Mouse (Mus musculus): ENCODE measurements around the gene Evx2. TPM values are rescaled to one million over a fixed set of nuclear protein-coding genes. Genes with fewer than 3 reads are reported as not detected.

The Evx2 gene
- total and polyA plus RNA-seq, 2 experiments from 2014 or later: not detected

DNA sequence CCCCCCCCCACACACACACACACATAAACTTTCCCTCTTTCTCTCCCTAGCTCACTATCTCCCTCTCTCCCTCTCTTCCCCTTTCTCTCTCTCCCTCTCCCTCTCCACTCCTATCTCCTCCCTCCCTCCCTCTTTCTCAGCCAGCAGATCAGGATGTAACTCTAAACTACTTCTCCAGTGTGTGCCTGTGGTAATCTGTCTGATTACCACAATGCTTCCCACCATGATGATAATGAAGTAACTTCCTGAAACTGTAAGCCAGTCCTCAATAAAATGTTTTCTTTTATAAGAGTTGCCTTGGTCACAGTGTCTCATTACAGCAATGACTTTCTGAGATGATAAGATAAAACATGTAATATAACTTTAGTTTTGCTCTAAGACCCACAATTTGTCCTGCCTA, 50.0 kb downstream of the Evx2 start:
- no peaks in the 10 kb centered on the region for H3K36me3 ChIP-seq (ENCODE audit: insufficient read depth)
- no peaks in the 10 kb centered on the region for H3K4me1 ChIP-seq (ENCODE audit: insufficient read depth)
- no peak overlapping the region for H3K4me3 ChIP-seq (ENCODE audit: low read depth, low read length)
- H3K4me2 ChIP-seq (ENCODE audit: low read depth): no peak overlapping the region
- H3K27me3 ChIP-seq (ENCODE audit: insufficient read depth, low read length): no peaks in the 10 kb centered on the region
- no peak overlapping the region for H3K27ac ChIP-seq (ENCODE audit: low read depth, low read length)
- TF ChIP-seq CTCF (IDR thresholded peaks at IDR 0.05; ENCODE audit: low read depth): no peak
- H3K9me3 ChIP-seq (ENCODE audit: low read length): no peaks in the 10 kb centered on the region
- H3K9ac ChIP-seq: no peak overlapping the region
- ATAC-seq (no peak), DNase-seq (no peak)

DNA sequence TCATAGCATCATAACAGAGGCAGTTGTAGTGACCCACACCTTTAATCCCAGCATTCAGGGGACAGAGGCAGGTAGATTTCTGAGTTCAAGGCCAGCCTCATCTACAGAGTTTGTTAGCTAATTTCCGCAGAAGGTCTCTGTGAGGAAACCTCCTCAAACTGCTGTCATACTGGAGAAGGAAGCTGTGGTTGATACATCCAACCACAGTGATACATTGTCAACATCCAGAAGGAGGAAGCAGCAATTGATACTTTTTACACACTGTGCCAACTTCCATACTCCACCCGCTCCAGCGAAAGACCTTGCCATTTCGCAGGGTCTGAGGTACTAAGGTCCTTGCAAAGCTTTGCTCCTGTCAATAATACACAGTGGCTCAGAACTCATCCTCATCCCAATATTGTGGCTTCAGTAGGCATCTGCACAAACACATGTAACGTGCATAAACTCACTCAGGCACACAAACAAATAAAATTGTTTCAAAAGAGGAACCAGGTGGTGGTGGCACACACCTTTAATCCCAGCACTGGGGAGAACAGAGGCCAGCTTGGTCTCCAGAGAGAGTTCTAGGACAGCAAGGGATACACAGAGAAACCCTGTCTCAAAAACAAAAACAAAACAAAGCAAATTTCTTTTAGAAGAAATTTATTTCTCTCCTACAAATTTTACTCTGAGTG, 53.1 kb downstream of the Evx2 start:
- Histone ChIP-seq H3K9ac (no peak overlapping the region), H3K4me2 (ENCODE audit: low read depth) (no peak overlapping the region), H3K4me1 (ENCODE audit: insufficient read depth) (no peaks in the 10 kb centered on the region), H3K36me3 (ENCODE audit: insufficient read depth) (no peaks in the 10 kb centered on the region), H3K4me3 (ENCODE audit: low read depth, low read length) (no peak overlapping the region), H3K27me3 (ENCODE audit: insufficient read depth, low read length) (no peaks in the 10 kb centered on the region), H3K9me3 (ENCODE audit: low read length) (no peaks in the 10 kb centered on the region), H3K27ac (ENCODE audit: low read depth, low read length) (no peak overlapping the region)
- 86% methylated on average over 5 of the region's 5 CpGs for WGBS
- no peak for TF ChIP-seq CTCF (IDR thresholded peaks at IDR 0.05; ENCODE audit: low read depth)
- DNase-seq: no peak
- ATAC-seq: no peak

DNA sequence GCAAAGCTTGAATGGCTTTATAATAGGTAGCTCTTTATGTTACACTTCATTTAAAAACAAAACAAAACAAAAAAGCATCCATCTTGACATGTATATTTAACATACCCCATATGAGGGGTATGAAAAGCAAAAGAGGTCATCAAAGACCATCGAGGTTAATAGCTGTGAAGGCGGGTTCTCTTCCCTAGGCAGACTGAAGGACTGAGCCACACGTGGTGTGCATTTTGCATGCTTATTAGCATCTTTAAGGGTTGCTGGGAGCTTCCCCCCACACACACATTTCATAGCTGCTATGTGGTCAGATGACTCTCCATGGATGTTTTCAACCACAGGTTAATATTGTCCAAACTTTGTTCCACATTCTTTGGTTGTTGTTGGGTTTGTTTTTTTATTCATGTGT, 55.3 kb downstream of the Evx2 start:
- ATAC-seq (no peak), DNase-seq (no peak)
- WGBS: 52% methylated on average over 3 of the region's 3 CpGs
- no peaks in the 10 kb centered on the region for H3K9me3 ChIP-seq (ENCODE audit: low read length)
- no peak for TF ChIP-seq CTCF (IDR thresholded peaks at IDR 0.05; ENCODE audit: low read depth)
- no peak overlapping the region for H3K9ac ChIP-seq
- H3K4me1 ChIP-seq (ENCODE audit: insufficient read depth): no peaks in the 10 kb centered on the region
- no peak overlapping the region for H3K27ac ChIP-seq (ENCODE audit: low read depth, low read length)
- H3K36me3 ChIP-seq (ENCODE audit: insufficient read depth): no peaks in the 10 kb centered on the region
- H3K27me3 ChIP-seq (ENCODE audit: insufficient read depth, low read length): no peaks in the 10 kb centered on the region
- H3K4me3 ChIP-seq (ENCODE audit: low read depth, low read length): no peak overlapping the region
- no peak overlapping the region for H3K4me2 ChIP-seq (ENCODE audit: low read depth)

Small RNA genes within 50 kb of the gene (microRNA-seq; reads per million reads assigned to microRNA genes)
- gene Gm44463: 0 reads per million in 2 experiments

Other genes starting within 250 kb of the Evx2 start
- gene Lnpk, start 80.1 kb downstream of the Evx2 start, total RNA-seq (2014; rRNA removed): 47.5 and 67.5 TPM in 2 replicates
- gene Lnpk, start 80.1 kb downstream of the Evx2 start, polyA plus RNA-seq (2015; fragmentation: Nextera tagmentation; extraction: Ambion mirVana): 22.7 and 32.6 TPM in 2 replicates
- not detected in 2 replicates for gene Hoxd13, start 8.8 kb upstream of the Evx2 start, total RNA-seq (2014; rRNA removed)
- not detected in 2 replicates for gene Hoxd13, start 8.8 kb upstream of the Evx2 start, polyA plus RNA-seq (2015; fragmentation: Nextera tagmentation; extraction: Ambion mirVana)
- gene Hoxd12, start 15.5 kb upstream of the Evx2 start, total RNA-seq (2014; rRNA removed): not detected in 2 replicates
- not detected in 2 replicates for gene Hoxd12, start 15.5 kb upstream of the Evx2 start, polyA plus RNA-seq (2015; fragmentation: Nextera tagmentation; extraction: Ambion mirVana)
- not detected in 2 replicates for gene Hoxd11, start 20.0 kb upstream of the Evx2 start, total RNA-seq (2014; rRNA removed)
- gene Hoxd11, start 20.0 kb upstream of the Evx2 start, polyA plus RNA-seq (2015; fragmentation: Nextera tagmentation; extraction: Ambion mirVana): not detected in 2 replicates
- gene Hoxd10, start 32.4 kb upstream of the Evx2 start, total RNA-seq (2014; rRNA removed): not detected in 2 replicates
- not detected in 2 replicates for gene Hoxd10, start 32.4 kb upstream of the Evx2 start, polyA plus RNA-seq (2015; fragmentation: Nextera tagmentation; extraction: Ambion mirVana)
- gene Hoxd9, start 38.2 kb upstream of the Evx2 start, total RNA-seq (2014; rRNA removed): not detected in 2 replicates
- not detected in 2 replicates for gene Hoxd9, start 38.2 kb upstream of the Evx2 start, polyA plus RNA-seq (2015; fragmentation: Nextera tagmentation; extraction: Ambion mirVana)
- 0.10 TPM in 1 of 2 replicates, not detected in the other for gene Hoxd8, start 45.1 kb upstream of the Evx2 start, total RNA-seq (2014; rRNA removed)
- 0.22 TPM in 1 of 2 replicates, not detected in the other for gene Hoxd8, start 45.1 kb upstream of the Evx2 start, polyA plus RNA-seq (2015; fragmentation: Nextera tagmentation; extraction: Ambion mirVana)
- gene Hoxd3, start 52.4 kb upstream of the Evx2 start, total RNA-seq (2014; rRNA removed): not detected in 2 replicates
- gene Hoxd3, start 52.4 kb upstream of the Evx2 start, polyA plus RNA-seq (2015; fragmentation: Nextera tagmentation; extraction: Ambion mirVana): not detected in 2 replicates
- not detected in 2 replicates for gene Hoxd4, start 52.4 kb upstream of the Evx2 start, total RNA-seq (2014; rRNA removed)
- not detected in 2 replicates for gene Hoxd4, start 52.4 kb upstream of the Evx2 start, polyA plus RNA-seq (2015; fragmentation: Nextera tagmentation; extraction: Ambion mirVana)
- gene Gm28230, start 67.2 kb upstream of the Evx2 start, total RNA-seq (2014; rRNA removed): not detected in 2 replicates
- gene Gm28230, start 67.2 kb upstream of the Evx2 start, polyA plus RNA-seq (2015; fragmentation: Nextera tagmentation; extraction: Ambion mirVana): not detected in 2 replicates
- not detected in 2 replicates for gene Hoxd1, start 103.4 kb upstream of the Evx2 start, total RNA-seq (2014; rRNA removed)
- gene Hoxd1, start 103.4 kb upstream of the Evx2 start, polyA plus RNA-seq (2015; fragmentation: Nextera tagmentation; extraction: Ambion mirVana): not detected in 2 replicates
- gene Mtx2, start 166.2 kb upstream of the Evx2 start, total RNA-seq (2014; rRNA removed): 105 and 120 TPM in 2 replicates
- gene Mtx2, start 166.2 kb upstream of the Evx2 start, polyA plus RNA-seq (2015; fragmentation: Nextera tagmentation; extraction: Ambion mirVana): 131 and 145 TPM in 2 replicates

Data from forebrain, postnatal 0 days (tissue).